Mouse (Mus musculus): ENCODE results near the gene Dhx32. TPM values are rescaled to one million over a fixed set of nuclear protein-coding genes. Genes with fewer than 3 reads are reported as not detected.

Gene Dhx32
- 10 to 100 TPM; 51.6 to 53.0 TPM for total RNA-seq (2021)

- DNase-seq (ENCODE audit: extremely low spot score in 1 of 2, low spot score in 2 of 2): peak in 1 of 2 experiments; percentile 82
- intact Hi-C loops (cut with DNase I): no loop called here
Observed at GRCm38 (mm10) chr7:133782717-133783435, at the start of gene Dhx32. Gene Dhx32, minus strand, starts transcription at chr7:133782726.

- no peak for DNase-seq (ENCODE audit: extremely low spot score in 1 of 2, low spot score in 2 of 2)
- intact Hi-C loops (cut with DNase I): no loop called here
Observed at GRCm38 (mm10) chr7:133829579-133829978, 47.1 kb upstream of the Dhx32 start.

- intact Hi-C loops (cut with DNase I): no loop called here
Observed at GRCm38 (mm10) chr7:133828514-133828913, 46.0 kb upstream of the Dhx32 start.

GRCm38 (mm10) chr7:133824579-133824978 is 42.1 kb upstream of the Dhx32 start:
- intact Hi-C loops (cut with DNase I): no loop called here
- no peak for DNase-seq (ENCODE audit: extremely low spot score in 1 of 2, low spot score in 2 of 2)

More at GRCm38 (mm10) chr7:133828514-133828913, 46.0 kb upstream of the Dhx32 start:
- no peak for DNase-seq (ENCODE audit: extremely low spot score in 1 of 2, low spot score in 2 of 2)

GRCm38 (mm10) chr7:133823751-133824150 is 41.2 kb upstream of the Dhx32 start:
- intact Hi-C loops (cut with DNase I): no loop called here
- no peak for DNase-seq (ENCODE audit: extremely low spot score in 1 of 2, low spot score in 2 of 2)

- DNase-seq (ENCODE audit: extremely low spot score in 1 of 2, low spot score in 2 of 2): peak in 1 of 2 experiments; percentile 20
- intact Hi-C loops (cut with DNase I): no loop called here
Observed at GRCm38 (mm10) chr7:133813331-133813730, 30.8 kb upstream of the Dhx32 start.

- DNase-seq (ENCODE audit: extremely low spot score in 1 of 2, low spot score in 2 of 2): no peak
Observed at GRCm38 (mm10) chr7:133812927-133813326, 30.4 kb upstream of the Dhx32 start.

GRCm38 (mm10) chr7:133805614-133806175 is 23.2 kb upstream of the Dhx32 start:
- intact Hi-C loops (cut with DNase I): no loop called here
- peak; percentile 25 to 70 for DNase-seq (ENCODE audit: extremely low spot score in 1 of 2, low spot score in 2 of 2)

More at GRCm38 (mm10) chr7:133812927-133813326, 30.4 kb upstream of the Dhx32 start:
- intact Hi-C loops (cut with DNase I): no loop called here

GRCm38 (mm10) chr7:133801823-133802222 is 19.3 kb upstream of the Dhx32 start:
- intact Hi-C loops (cut with DNase I): no loop called here
- peak in 1 of 2 experiments; percentile 46 for DNase-seq (ENCODE audit: extremely low spot score in 1 of 2, low spot score in 2 of 2)

- intact Hi-C loops (cut with DNase I): no loop called here
- no peak for DNase-seq (ENCODE audit: extremely low spot score in 1 of 2, low spot score in 2 of 2)
Observed at GRCm38 (mm10) chr7:133799928-133800327, 17.4 kb upstream of the Dhx32 start.

GRCm38 (mm10) chr7:133794720-133795119 is 12.2 kb upstream of the Dhx32 start:
- no peak for DNase-seq (ENCODE audit: extremely low spot score in 1 of 2, low spot score in 2 of 2)
- intact Hi-C loops (cut with DNase I): no loop called here

GRCm38 (mm10) chr7:133793248-133794131 is 11.0 kb upstream of the Dhx32 start:
- DNase-seq (ENCODE audit: extremely low spot score in 1 of 2, low spot score in 2 of 2): no peak
- intact Hi-C loops (cut with DNase I): no loop called here

GRCm38 (mm10) chr7:133792771-133793170 is 10.2 kb upstream of the Dhx32 start:
- intact Hi-C loops (cut with DNase I): no loop called here
- DNase-seq (ENCODE audit: extremely low spot score in 1 of 2, low spot score in 2 of 2): no peak

- DNase-seq (ENCODE audit: extremely low spot score in 1 of 2, low spot score in 2 of 2): no peak
- intact Hi-C loops (cut with DNase I): no loop called here
Observed at GRCm38 (mm10) chr7:133790608-133791229, 8.2 kb upstream of the Dhx32 start.

- no peak for DNase-seq (ENCODE audit: extremely low spot score in 1 of 2, low spot score in 2 of 2)
- intact Hi-C loops (cut with DNase I): no loop called here
Observed at GRCm38 (mm10) chr7:133790171-133790570, 7.6 kb upstream of the Dhx32 start.

GRCm38 (mm10) chr7:133788147-133788546 is 5.6 kb upstream of the Dhx32 start:
- intact Hi-C loops (cut with DNase I): no loop called here
- no peak for DNase-seq (ENCODE audit: extremely low spot score in 1 of 2, low spot score in 2 of 2)

- intact Hi-C loops (cut with DNase I): no loop called here
- no peak for DNase-seq (ENCODE audit: extremely low spot score in 1 of 2, low spot score in 2 of 2)
Observed at GRCm38 (mm10) chr7:133787571-133787970, 5.0 kb upstream of the Dhx32 start.

- intact Hi-C loops (cut with DNase I): no loop called here
- no peak for DNase-seq (ENCODE audit: extremely low spot score in 1 of 2, low spot score in 2 of 2)
Observed at GRCm38 (mm10) chr7:133781991-133782390, 535 bp downstream of the Dhx32 start.

GRCm38 (mm10) chr7:133781583-133781982 is 943 bp downstream of the Dhx32 start:
- no peak for DNase-seq (ENCODE audit: extremely low spot score in 1 of 2, low spot score in 2 of 2)
- intact Hi-C loops (cut with DNase I): no loop called here

All from left cerebral cortex, postnatal 10 days (tissue).